Comparison of ENCODE assay signal across 12 mouse cellular contexts in the genomic region with DNA sequence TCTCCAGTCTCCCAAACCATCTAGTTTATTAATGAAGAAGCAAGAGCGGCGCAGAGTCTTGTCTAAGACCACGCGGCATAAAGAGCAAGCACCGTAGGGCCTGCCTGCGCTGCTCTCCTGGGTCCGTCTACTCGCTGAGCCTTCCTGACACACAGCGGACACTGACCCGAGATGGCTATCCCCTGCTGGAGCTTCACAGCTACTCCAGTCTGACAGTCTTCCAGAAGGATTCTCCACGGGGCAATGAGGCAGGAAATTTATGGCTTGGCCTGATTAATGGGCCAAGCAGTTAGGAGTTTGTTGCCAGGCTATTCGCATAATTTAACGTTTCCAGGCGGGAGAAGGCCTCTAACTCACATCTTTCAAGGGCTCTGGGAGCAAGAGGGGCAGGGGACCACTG.
DNase-seq lines count a peak whose midpoint lies in the region; ATAC-seq and TF ChIP-seq lines count a peak whose summit lies in the region.
"Had no signal": no experiment of that assay in that cellular context is flagged by ENCODE, and none has a peak within 500 bp of the region (broad histone marks: within the 10 kb centered on the region; RNA-seq: fewer than 3 reads in every experiment).

No protein-coding gene starts in this region.

- no peak for ATAC-seq in hindbrain, embryonic 14.5 days (ENCODE audit: low FRiP score)
- ATAC-seq in inflammation-experienced regulatory T-cells, adult 6 months, result no peak

- peak overlapping the region; percentile 60 for H3K4me3 ChIP-seq in gastrocnemius, adult 2 months
- peak overlapping the region; percentile 6 to 7; a peak in 3 of 4 replicates for H3K4me3 ChIP-seq in ES-E14 (ENCODE audit: insufficient read depth in 1 of 2, low read depth in 1 of 2, low read length in 2 of 2, poor library complexity in 1 of 2, severe bottlenecking in 1 of 2)
- H3K4me3 ChIP-seq in hindbrain, embryonic 14.5 days (replicated peaks; ENCODE audit: low read length), result no peak overlapping the region
- no peak overlapping the region for H3K4me3 ChIP-seq in limb, embryonic 10.5 days
- H3K4me3 ChIP-seq: erythroblast, embryonic 14.5 days; limb, embryonic 12.5 days had no signal

- intact Hi-C loops in gastrocnemius, adult 2 months (cut with DNase I), result loop anchor here (5.0 kb wide), 2 partner anchors 142 to 242 kb away; partner anchors contain the start of gene Dyrk1a

- H3K9me3 ChIP-seq in ES-E14 (ENCODE audit: control insufficient read depth, insufficient read depth, low read depth, low read length), result no peaks in the 10 kb centered on the region
- no peaks in the 10 kb centered on the region; the same call in 1 of the 2 replicates for H3K9me3 ChIP-seq in hindbrain, embryonic 14.5 days (ENCODE audit: control insufficient read depth, low read length)
- peaks cover 3% of the 10 kb centered on the region; the same call in 1 of the 2 replicates for H3K9me3 ChIP-seq in limb, embryonic 10.5 days (replicated peaks)

- peak overlapping the region; percentile 59 for H3K9ac ChIP-seq in ES-E14 (ENCODE audit: insufficient read depth, low read depth, low read length, poor library complexity, severe bottlenecking)
- no peak overlapping the region for H3K9ac ChIP-seq in hindbrain, embryonic 14.5 days
- H3K9ac ChIP-seq: limb, embryonic 12.5 days; lung, embryonic 14.5 days; midbrain, embryonic 13.5 days had no signal

- peak; percentile 19; the same call in 1 of the 2 replicates for TF ChIP-seq CTCF in gastrocnemius, adult 2 months (IDR thresholded peaks at IDR 0.05)

- in situ Hi-C loops in ES-E14 (cut with MboI; ENCODE audit: low sequenced_read_pairs in 2 of 2, unreplicated experiment in 2 of 2), result no loop called here

- H3K36me3 ChIP-seq in ES-E14 (ENCODE audit: control insufficient read depth, insufficient read depth, low read length, poor library complexity, severe bottlenecking), result no peaks in the 10 kb centered on the region
- H3K36me3 ChIP-seq in hindbrain, embryonic 14.5 days (replicated peaks; ENCODE audit: control insufficient read depth, insufficient read depth), result no peaks in the 10 kb centered on the region
- H3K36me3 ChIP-seq in limb, embryonic 10.5 days, result no peaks in the 10 kb centered on the region
- H3K36me3 ChIP-seq: limb, embryonic 12.5 days; midbrain, embryonic 13.5 days had no signal

- no peaks in the 10 kb centered on the region for H3K27me3 ChIP-seq in hindbrain, embryonic 14.5 days (ENCODE audit: control insufficient read depth, insufficient read depth, low read length)
- H3K27me3 ChIP-seq in limb, embryonic 10.5 days (ENCODE audit: low read depth, poor library complexity, severe bottlenecking), result no peaks in the 10 kb centered on the region
- H3K27me3 ChIP-seq: midbrain, embryonic 13.5 days had no signal

- peak; percentile 26 for DNase-seq in gastrocnemius, adult 2 months
- DNase-seq in gastrocnemius, postnatal 10 days, result no peak
- DNase-seq in ES-E14 (ENCODE audit: low read depth, low spot score), result no peak
- peak; percentile 28 for DNase-seq in hindbrain, embryonic 14.5 days (ENCODE audit: low spot score)
- DNase-seq in limb, embryonic 10.5 days (ENCODE audit: low spot score), result peak; percentile 34
- DNase-seq in frontal cortex, postnatal 25 days (ENCODE audit: low spot score in 2 of 2), result no peak
- no peak for DNase-seq in layer of hippocampus, adult 11-12 months (ENCODE audit: low spot score)

- 0 out of 2 replicates have a peak overlapping the region, but pooled peaks have one; percentile 4 for H3K4me2 ChIP-seq in hindbrain, embryonic 14.5 days (replicated peaks)

- peaks cover 0 to 9% of the 10 kb centered on the region in 2 experiments; a peak in 1 of 4 replicates for H3K4me1 ChIP-seq in ES-E14 (ENCODE audit: control insufficient read depth in 2 of 2, insufficient read depth in 2 of 2, low read length in 2 of 2, poor library complexity in 1 of 2)
- H3K4me1 ChIP-seq in hindbrain, embryonic 14.5 days (replicated peaks; ENCODE audit: control insufficient read depth, insufficient read depth, low read length), result peaks cover 11% of the 10 kb centered on the region; the same call in 1 of the 2 replicates
- H3K4me1 ChIP-seq in limb, embryonic 10.5 days, result peaks cover 15% of the 10 kb centered on the region

- WGBS in hindbrain, embryonic 14.5 days, result 47% methylated on average over 14 of the region's 14 CpGs
- WGBS in limb, embryonic 10.5 days, result 56% methylated on average over 14 of the region's 14 CpGs

- H3K27ac ChIP-seq in gastrocnemius, adult 2 months, result no peak overlapping the region
- no peak overlapping the region for H3K27ac ChIP-seq in ES-E14 (ENCODE audit: insufficient read depth, low read depth, low read length, poor library complexity, severe bottlenecking)
- H3K27ac ChIP-seq in hindbrain, embryonic 14.5 days, result no peak overlapping the region
- H3K27ac ChIP-seq in limb, embryonic 10.5 days, result no peak overlapping the region
- H3K27ac ChIP-seq: limb, embryonic 12.5 days; midbrain, embryonic 13.5 days had no signal

TF ChIP-seq in ES-E14, 5 proteins besides CTCF, POLR2A, EP300 and RAD21:
- no peak for TF ChIP-seq MAFK (IDR thresholded peaks at IDR 0.05; ENCODE audit: insufficient read depth, low read depth, low read length)
- TF ChIP-seq ZC3H11A (IDR thresholded peaks at IDR 0.05; ENCODE audit: borderline replicate concordance, low read depth, low read length), result no peak
- no peak for TF ChIP-seq ZNF384 (IDR thresholded peaks at IDR 0.05; ENCODE audit: low read depth, low read length)
- TF ChIP-seq HCFC1 (IDR thresholded peaks at IDR 0.05; ENCODE audit: borderline replicate concordance, insufficient read depth, low read length), result no peak
- TF ChIP-seq CHD2 (IDR thresholded peaks at IDR 0.05; ENCODE audit: low read depth, low read length), result no peak

Comparison
In these comparisons a context has a peak if more than half of its experiments do, and no peak if none do; other contexts are left out.
1. DNase-seq: peak in gastrocnemius, adult 2 months (single experiment), hindbrain, embryonic 14.5 days (single experiment) and limb, embryonic 10.5 days (single experiment); none in gastrocnemius, postnatal 10 days (single experiment), ES-E14 (single experiment), frontal cortex, postnatal 25 days (0 of 2) and layer of hippocampus, adult 11-12 months (single experiment).
2. H3K4me3 ChIP-seq: peak in gastrocnemius, adult 2 months (single experiment) and ES-E14 (2 of 2); none in hindbrain, embryonic 14.5 days (single experiment) and limb, embryonic 10.5 days (single experiment).